In the genomic region with DNA sequence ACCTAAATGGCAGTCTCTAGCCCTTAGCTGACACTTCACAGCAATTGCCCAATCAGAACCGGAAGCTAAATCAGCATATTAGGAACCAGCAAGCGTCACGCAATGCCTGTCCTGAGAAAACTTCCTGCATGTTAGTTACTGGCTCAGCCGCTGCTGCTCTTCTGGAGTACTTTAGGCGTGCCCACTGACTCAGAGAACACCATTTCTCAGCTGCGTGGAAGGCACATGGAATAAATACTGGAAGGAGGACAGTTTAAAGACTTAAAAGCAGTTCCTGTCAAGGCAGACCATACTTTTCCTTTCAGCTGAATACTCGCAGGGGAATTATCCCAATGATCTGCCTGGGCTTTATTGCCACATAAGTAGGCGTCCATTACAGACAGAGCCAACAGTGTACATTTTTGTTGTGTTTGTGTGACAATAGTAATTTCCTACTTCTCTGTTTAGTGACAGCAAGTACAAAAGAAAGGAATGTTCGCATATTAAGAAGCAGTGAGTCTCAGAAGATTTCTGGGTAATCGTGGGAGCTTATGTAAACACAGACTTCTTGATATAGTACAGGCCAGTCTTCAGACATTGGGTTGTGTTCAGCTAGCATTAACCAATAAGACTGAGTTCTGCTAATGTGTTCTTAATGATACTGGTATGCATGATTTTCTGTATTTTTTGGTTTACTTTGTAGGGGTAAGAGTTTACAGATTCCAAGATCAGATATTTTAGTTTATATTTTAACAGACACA, we compare ENCODE assay signal across 11 mouse cellular contexts.
DNase-seq lines count a peak whose midpoint lies in the region; ATAC-seq lines count a peak whose summit lies in the region.
"Had no signal": no experiment of that assay in that cellular context is flagged by ENCODE, and none has a peak within 500 bp of the region (broad histone marks: within the 10 kb centered on the region; RNA-seq: fewer than 3 reads in every experiment).

No protein-coding gene starts in this region.

- intact Hi-C loops in left cerebral cortex, postnatal 10 days (cut with DNase I), result no loop called here
- intact Hi-C loops in gastrocnemius, postnatal 36 days (cut with DNase I), result no loop called here

- no peak overlapping the region for H3K27ac ChIP-seq in neural tube, embryonic 15.5 days (replicated peaks)
- H3K27ac ChIP-seq: embryonic facial prominence, embryonic 15.5 days; liver, embryonic 15.5 days had no signal

- no peak overlapping the region for H3K4me2 ChIP-seq in neural tube, embryonic 15.5 days
- H3K4me2 ChIP-seq: embryonic facial prominence, embryonic 15.5 days; liver, embryonic 15.5 days had no signal

- no peaks in the 10 kb centered on the region for H3K27me3 ChIP-seq in neural tube, embryonic 15.5 days (replicated peaks)
- H3K27me3 ChIP-seq: embryonic facial prominence, embryonic 15.5 days; liver, embryonic 15.5 days had no signal

- H3K36me3 ChIP-seq in neural tube, embryonic 15.5 days, result no peaks in the 10 kb centered on the region
- H3K36me3 ChIP-seq: embryonic facial prominence, embryonic 15.5 days; G1E; liver, embryonic 15.5 days had no signal

- H3K4me3 ChIP-seq in neural tube, embryonic 15.5 days (replicated peaks), result no peak overlapping the region
- H3K4me3 ChIP-seq: embryonic facial prominence, embryonic 15.5 days; liver, embryonic 15.5 days had no signal

- peak; percentile 31; the same call in 1 of the 2 replicates for ATAC-seq in neural tube, embryonic 15.5 days (ENCODE audit: low FRiP score)

- DNase-seq in left cerebral cortex, adult 11 months (ENCODE audit: low spot score), result peak; percentile 15
- no peak for DNase-seq in left cerebral cortex, postnatal 10 days (ENCODE audit: extremely low spot score in 1 of 2, low spot score in 2 of 2)
- DNase-seq in gastrocnemius, postnatal 36 days, result peak; percentile 6 to 19
- DNase-seq in kidney, adult 9 months, result peak; percentile 19
- DNase-seq in spleen, adult 18-20 months, result no peak
- no peak for DNase-seq in B cell, adult 2 months
- DNase-seq in layer of hippocampus, postnatal 25 days (ENCODE audit: extremely low spot score in 1 of 2, low spot score in 1 of 2), result no peak

- no peak overlapping the region for H3K9ac ChIP-seq in neural tube, embryonic 15.5 days (replicated peaks)
- H3K9ac ChIP-seq: embryonic facial prominence, embryonic 15.5 days; liver, embryonic 15.5 days had no signal

- H3K9me3 ChIP-seq in neural tube, embryonic 15.5 days (replicated peaks), result no peaks in the 10 kb centered on the region
- H3K9me3 ChIP-seq: embryonic facial prominence, embryonic 15.5 days; G1E; liver, embryonic 15.5 days had no signal

- H3K4me1 ChIP-seq in neural tube, embryonic 15.5 days, result peaks cover 8% of the 10 kb centered on the region
- H3K4me1 ChIP-seq: embryonic facial prominence, embryonic 15.5 days; liver, embryonic 15.5 days had no signal

- WGBS in neural tube, embryonic 15.5 days, result 51% methylated on average over 10 of the region's 10 CpGs

Comparison
In these comparisons a context has a peak if more than half of its experiments do, and no peak if none do; other contexts are left out.
1. DNase-seq: peak in left cerebral cortex, adult 11 months (single experiment), gastrocnemius, postnatal 36 days (2 of 2) and kidney, adult 9 months (single experiment); none in left cerebral cortex, postnatal 10 days (0 of 2), spleen, adult 18-20 months (0 of 2), B cell, adult 2 months (0 of 2) and layer of hippocampus, postnatal 25 days (0 of 2).